Mouse (Mus musculus) kidney, embryonic 16.5 days (tissue): ENCODE measurements at regions not wholly inside any gene's neighbourhood (a gene's known extent, or its start where the extent isn't known, plus 50 kb on each side); places are given as distances from the start of the nearest gene placed in this dataset.
A peak's percentile ranks its signal among the peaks of the same experiment; 100 is the strongest.

Source experiments
- ATAC-seq: fragments of 200-750 bp; cut with Nextera tagmentation; 2 replicates; pipeline ENCODE4 v1.8.0; 2017; ENCODE audit warnings: moderate TSS enrichment; ENCODE audit not compliant: low FRiP score, low TSS enrichment
- H3K27ac ChIP-seq: fragments of 300-500 bp; sonication (generic); 2 replicates; pipeline ENCODE4 v1.5.1; 2014; ENCODE audit warnings: low read length
- H3K27me3 ChIP-seq: fragments of 300-500 bp; sonication (generic); 2 replicates; pipeline ENCODE4 v1.6.1; 2014; ENCODE audit warnings: low read length, control low read depth, mixed read lengths; ENCODE audit not compliant: insufficient read depth
- H3K36me3 ChIP-seq: fragments of 300-500 bp; sonication (generic); 2 replicates; pipeline ENCODE4 v1.6.1; 2014; ENCODE audit warnings: low read length, control low read depth, mixed read lengths; ENCODE audit not compliant: insufficient read depth
- H3K4me1 ChIP-seq: fragments of 300-500 bp; sonication (generic); 2 replicates; pipeline ENCODE4 v1.6.1; 2014; ENCODE audit warnings: low read length, control low read depth, mixed read lengths; ENCODE audit not compliant: insufficient read depth
- H3K4me2 ChIP-seq: fragments of 300-500 bp; sonication (generic); replicated peaks from 2 replicates; pipeline ENCODE4 v1.6.1; 2014; ENCODE audit warnings: low read depth, low read length
- H3K4me3 ChIP-seq: fragments of 300-500 bp; sonication (generic); 2 replicates; pipeline ENCODE4 v1.5.1; 2014; ENCODE audit warnings: mild to moderate bottlenecking, low read length
- H3K9ac ChIP-seq: fragments of 300-500 bp; sonication (generic); replicated peaks from 2 replicates; pipeline ENCODE4 v1.6.1; 2014; ENCODE audit warnings: low read length
- H3K9me3 ChIP-seq: fragments of 300-500 bp; sonication (generic); 2 replicates; pipeline ENCODE4 v1.6.1; 2016; ENCODE audit warnings: low read length, control low read depth
- WGBS: fragments of 180-500 bp; shearing (Covaris S2); extraction: QIAGEN DNeasy Blood & Tissue Kit; methylation state at CpG from one replicate; pipeline ENCODE4 v1.1.7; 2014; 5-methylcytosine and 5-hydroxymethylcytosine counted together

GRCm38 (mm10) chr10:17476720-17477119 is 246.3 kb upstream of the Cited2 start:
- no peak overlapping the region for H3K4me2 ChIP-seq
- 89% methylated on average over 6 of the region's 6 CpGs for WGBS
- no peak overlapping the region for H3K27ac ChIP-seq
- no peak for ATAC-seq
- H3K4me1 ChIP-seq, result peaks cover 9% of the 10 kb centered on the region; the same call in 1 of the 2 replicates
- no peak overlapping the region for H3K4me3 ChIP-seq
- no peaks in the 10 kb centered on the region for H3K27me3 ChIP-seq
- H3K36me3 ChIP-seq, result no peaks in the 10 kb centered on the region
- H3K9me3 ChIP-seq, result no peaks in the 10 kb centered on the region
- no peak overlapping the region for H3K9ac ChIP-seq

GRCm38 (mm10) chr10:17478761-17479632 is 244.0 kb upstream of the Cited2 start:
- Histone ChIP-seq H3K4me3 (no peak overlapping the region), H3K27ac (no peak overlapping the region), H3K9ac (no peak overlapping the region), H3K4me1 (peaks cover 5% of the 10 kb centered on the region; the same call in 1 of the 2 replicates), H3K27me3 (no peaks in the 10 kb centered on the region), H3K4me2 (no peak overlapping the region), H3K9me3 (no peaks in the 10 kb centered on the region), H3K36me3 (no peaks in the 10 kb centered on the region)
- ATAC-seq, result 0 out of 2 replicates have a peak, but pooled peaks have one; percentile 63
- 37% methylated on average over 8 of the region's 8 CpGs for WGBS

- Histone ChIP-seq H3K36me3 (no peaks in the 10 kb centered on the region), H3K27me3 (no peaks in the 10 kb centered on the region), H3K4me3 (no peak overlapping the region), H3K27ac (no peak overlapping the region), H3K9me3 (no peaks in the 10 kb centered on the region), H3K9ac (no peak overlapping the region), H3K4me1 (peaks cover 5% of the 10 kb centered on the region; the same call in 1 of the 2 replicates), H3K4me2 (no peak overlapping the region)
- no peak for ATAC-seq
- WGBS, result 73% methylated on average over 4 of the region's 4 CpGs
Measured at GRCm38 (mm10) chr10:17482751-17483150, 240.3 kb upstream of the Cited2 start.

- ATAC-seq, result no peak
- WGBS, result 80% methylated on average over 5 of the region's 5 CpGs
- H3K9me3 ChIP-seq, result no peaks in the 10 kb centered on the region
- no peak overlapping the region for H3K9ac ChIP-seq
- no peaks in the 10 kb centered on the region for H3K4me1 ChIP-seq
- H3K36me3 ChIP-seq, result no peaks in the 10 kb centered on the region
- no peak overlapping the region for H3K4me3 ChIP-seq
- H3K27me3 ChIP-seq, result no peaks in the 10 kb centered on the region
- H3K4me2 ChIP-seq, result no peak overlapping the region
- H3K27ac ChIP-seq, result no peak overlapping the region
Measured at GRCm38 (mm10) chr10:17485049-17485449, 238.0 kb upstream of the Cited2 start.

GRCm38 (mm10) chr10:17485515-17485914 is 237.5 kb upstream of the Cited2 start:
- no peak for ATAC-seq
- no peak overlapping the region for H3K9ac ChIP-seq
- no peaks in the 10 kb centered on the region for H3K4me1 ChIP-seq
- no peak overlapping the region for H3K4me3 ChIP-seq
- no peaks in the 10 kb centered on the region for H3K36me3 ChIP-seq
- WGBS, result 86% methylated on average over 2 of the region's 2 CpGs
- H3K9me3 ChIP-seq, result no peaks in the 10 kb centered on the region
- no peaks in the 10 kb centered on the region for H3K27me3 ChIP-seq
- H3K4me2 ChIP-seq, result no peak overlapping the region
- no peak overlapping the region for H3K27ac ChIP-seq

- no peaks in the 10 kb centered on the region for H3K36me3 ChIP-seq
Measured at GRCm38 (mm10) chr10:17486011-17486410, 237.0 kb upstream of the Cited2 start.

GRCm38 (mm10) chr10:17487460-17487859 is 235.6 kb upstream of the Cited2 start:
- no peak overlapping the region for H3K27ac ChIP-seq
- H3K9ac ChIP-seq, result no peak overlapping the region
- H3K9me3 ChIP-seq, result no peaks in the 10 kb centered on the region
- no peaks in the 10 kb centered on the region for H3K27me3 ChIP-seq
- no peak overlapping the region for H3K4me2 ChIP-seq
- H3K4me3 ChIP-seq, result no peak overlapping the region
- no peak for ATAC-seq
- 71% methylated on average over 5 of the region's 5 CpGs for whole genome bisulfite sequencing
- no peaks in the 10 kb centered on the region for H3K4me1 ChIP-seq
- no peaks in the 10 kb centered on the region for H3K36me3 ChIP-seq

More at GRCm38 (mm10) chr10:17486011-17486410, 237.0 kb upstream of the Cited2 start:
- H3K4me3 ChIP-seq, result no peak overlapping the region
- H3K27me3 ChIP-seq, result no peaks in the 10 kb centered on the region
- no peak overlapping the region for H3K9ac ChIP-seq
- 89% methylated on average over 3 of the region's 3 CpGs for WGBS
- no peaks in the 10 kb centered on the region for H3K4me1 ChIP-seq
- no peaks in the 10 kb centered on the region for H3K9me3 ChIP-seq
- no peak overlapping the region for H3K27ac ChIP-seq
- H3K4me2 ChIP-seq, result no peak overlapping the region
- no peak for ATAC-seq

GRCm38 (mm10) chr10:17491611-17492305 is 231.3 kb upstream of the Cited2 start:
- ATAC-seq, result no peak
- Histone ChIP-seq H3K4me2 (no peak overlapping the region), H3K4me3 (no peak overlapping the region), H3K27ac (no peak overlapping the region), H3K9me3 (no peaks in the 10 kb centered on the region), H3K9ac (no peak overlapping the region), H3K27me3 (no peaks in the 10 kb centered on the region), H3K36me3 (no peaks in the 10 kb centered on the region), H3K4me1 (no peaks in the 10 kb centered on the region)
- WGBS, result 83% methylated on average over 5 of the region's 5 CpGs

- ATAC-seq, result no peak
- Histone ChIP-seq H3K4me2 (no peak overlapping the region), H3K27me3 (no peaks in the 10 kb centered on the region), H3K4me3 (no peak overlapping the region), H3K9me3 (no peaks in the 10 kb centered on the region), H3K4me1 (no peaks in the 10 kb centered on the region), H3K36me3 (no peaks in the 10 kb centered on the region), H3K9ac (no peak overlapping the region), H3K27ac (no peak overlapping the region)
- 54% methylated on average over 6 of the region's 6 CpGs for WGBS
Measured at GRCm38 (mm10) chr10:17493137-17493536, 229.9 kb upstream of the Cited2 start.

GRCm38 (mm10) chr10:17496831-17497230 is 226.2 kb upstream of the Cited2 start:
- ATAC-seq, result no peak
- Histone ChIP-seq H3K9me3 (peaks cover 5% of the 10 kb centered on the region), H3K36me3 (no peaks in the 10 kb centered on the region), H3K27me3 (no peaks in the 10 kb centered on the region), H3K27ac (no peak overlapping the region), H3K4me3 (no peak overlapping the region), H3K4me1 (no peaks in the 10 kb centered on the region), H3K9ac (no peak overlapping the region), H3K4me2 (no peak overlapping the region)
- 68% methylated on average over 3 of the region's 3 CpGs for WGBS
